Mouse (Mus musculus) stomach, postnatal 0 days (tissue): ENCODE results near the gene Car14. TPM values are rescaled to one million over a fixed set of nuclear protein-coding genes. Genes with fewer than 3 reads are reported as not detected.
"Not testable (repeated sequence)": the region's sequence is repeated elsewhere in the genome, so short reads cannot be mapped to it uniquely, and the experiment has no call there.

Source experiments
- ATAC-seq: fragments of 200-750 bp; cut with Nextera tagmentation; 2 replicates; pipeline ENCODE4 v1.8.0; 2017; ENCODE audit not compliant: low FRiP score, low TSS enrichment
- DNase-seq: peaks from one replicate; pipeline ENCODE4 v3.0.0-alpha.2; 2016; ENCODE audit warnings: low spot score
- H3K27ac ChIP-seq: fragments of 300-500 bp; sonication (generic); replicated peaks from 2 replicates; pipeline ENCODE4 v1.5.1; 2014; ENCODE audit warnings: mild to moderate bottlenecking, control low read depth
- H3K27me3 ChIP-seq: fragments of 300-500 bp; sonication (generic); 2 replicates; pipeline ENCODE4 v1.6.1; 2014; ENCODE audit warnings: low read length; ENCODE audit not compliant: control insufficient read depth, insufficient read depth
- H3K36me3 ChIP-seq: fragments of 300-500 bp; sonication (generic); 2 replicates; pipeline ENCODE4 v1.6.1; 2014; ENCODE audit warnings: low read length, mixed read lengths; ENCODE audit not compliant: control insufficient read depth, insufficient read depth
- H3K4me1 ChIP-seq: fragments of 300-500 bp; sonication (generic); replicated peaks from 2 replicates; pipeline ENCODE4 v1.6.1; 2014; ENCODE audit warnings: antibody characterized with exemption; ENCODE audit not compliant: control insufficient read depth, insufficient read depth
- H3K4me2 ChIP-seq: fragments of 300-500 bp; sonication (generic); replicated peaks from 2 replicates; pipeline ENCODE4 v1.6.1; 2014; ENCODE audit warnings: low read depth, mild to moderate bottlenecking, control low read depth, moderate library complexity
- H3K4me3 ChIP-seq: fragments of 300-500 bp; sonication (generic); 2 replicates; pipeline ENCODE4 v1.5.1; 2014; ENCODE audit warnings: low read depth, low read length, control low read depth
- H3K9ac ChIP-seq: fragments of 300-500 bp; sonication (generic); 2 replicates; pipeline ENCODE4 v1.6.1; 2014; ENCODE audit warnings: mild to moderate bottlenecking, low read length, control low read depth, mixed read lengths
- H3K9me3 ChIP-seq: fragments of 300-500 bp; sonication (generic); 2 replicates; pipeline ENCODE4 v1.6.1; 2016; ENCODE audit warnings: low read length; ENCODE audit not compliant: control insufficient read depth
- CTCF ChIP-seq: IDR thresholded peaks from 2 replicates; pipeline ENCODE4 v1.5.1; 2016; ENCODE audit warnings: antibody characterized with exemption, low read depth, mild to moderate bottlenecking, moderate library complexity
- EP300 ChIP-seq: optimal IDR thresholded peaks from 2 replicates; pipeline ENCODE3; 2016; ENCODE audit warnings: antibody characterized with exemption
- WGBS: fragments of 180-500 bp; shearing (Covaris S2); extraction: QIAGEN DNeasy Blood & Tissue Kit; methylation state at CpG from one replicate; pipeline ENCODE4 v1.1.7; 2014; 5-methylcytosine and 5-hydroxymethylcytosine counted together
- polyA plus RNA-seq: library from polyadenylated mRNA; unstranded; fragments of >200 nt; fragmentation: Nextera tagmentation; extraction: Ambion mirVana; gene quantifications from 2 replicates; pipeline ENCODE4 v1.2.1, GENCODE M21; 2015

Car14 gene
- polyA plus RNA-seq, 1 experiment from 2014 or later = 0.68 TPM

GRCm38 (mm10) chr3:95929581-95930470, 25.3 kb upstream of the Car14 start:
- under 1% methylated on average over 88 of the region's 105 CpGs for WGBS
- Histone ChIP-seq H3K4me3 (peak overlapping the region; percentile 89), H3K4me2 (peak overlapping the region; percentile 68), H3K27ac (peak overlapping the region; percentile 90), H3K27me3 (no peaks in the 10 kb centered on the region), H3K9me3 (no peaks in the 10 kb centered on the region), H3K9ac (peak overlapping the region; percentile 94), H3K4me1 (no peaks in the 10 kb centered on the region), H3K36me3 (no peaks in the 10 kb centered on the region)
- peak; percentile 22; the same call in 1 of the 2 replicates for TF ChIP-seq CTCF
- no peak for TF ChIP-seq EP300
- ATAC-seq (peak; percentile 25), DNase-seq (peak; percentile 70)

GRCm38 (mm10) chr3:95928658-95929503, 24.4 kb upstream of the Car14 start, which contains the start of gene Anp32e:
Anp32e (plus strand) TSS chr3:95929246.
- peak within 1 kb of the TSS; percentile 94 for H3K9ac ChIP-seq
- H3K9me3 ChIP-seq = no peaks in the 10 kb centered on the region
- peak within 1 kb of the TSS; percentile 89 for H3K4me3 ChIP-seq
- no peaks in the 10 kb centered on the region for H3K4me1 ChIP-seq
- peak within 1 kb of the TSS; percentile 90 for H3K27ac ChIP-seq
- TF ChIP-seq EP300 (peak; percentile 96), CTCF (no peak)
- WGBS = under 1% methylated on average over 49 of the region's 49 CpGs
- peak within 1 kb of the TSS; percentile 68 for H3K4me2 ChIP-seq
- H3K36me3 ChIP-seq = no peaks in the 10 kb centered on the region
- DNase-seq (peak; percentile 97), ATAC-seq (peak; percentile 100)
- no peaks in the 10 kb centered on the region for H3K27me3 ChIP-seq

GRCm38 (mm10) chr3:95928261-95928657, 23.8 kb upstream of the Car14 start:
- no peak overlapping the region for H3K9ac ChIP-seq
- H3K36me3 ChIP-seq = no peaks in the 10 kb centered on the region
- H3K27ac ChIP-seq = no peak overlapping the region
- WGBS = 45% methylated on average over 6 of the region's 6 CpGs
- TF ChIP-seq CTCF = no peak
- TF ChIP-seq EP300 = no peak
- no peak for ATAC-seq
- no peaks in the 10 kb centered on the region for H3K9me3 ChIP-seq
- no peak for DNase-seq
- peak overlapping the region; percentile 62 for H3K4me2 ChIP-seq
- no peaks in the 10 kb centered on the region for H3K27me3 ChIP-seq
- no peaks in the 10 kb centered on the region for H3K4me1 ChIP-seq
- H3K4me3 ChIP-seq = peak overlapping the region; percentile 89

GRCm38 (mm10) chr3:95925087-95925486, 20.6 kb upstream of the Car14 start:
- TF ChIP-seq CTCF = no peak
- no peak for TF ChIP-seq EP300
- DNase-seq = no peak
- H3K9me3 ChIP-seq = no peaks in the 10 kb centered on the region
- H3K27ac ChIP-seq = no peak overlapping the region
- H3K36me3 ChIP-seq = no peaks in the 10 kb centered on the region
- no peak overlapping the region for H3K4me2 ChIP-seq
- no peak overlapping the region for H3K4me3 ChIP-seq
- no peak overlapping the region for H3K9ac ChIP-seq
- H3K27me3 ChIP-seq = no peaks in the 10 kb centered on the region
- H3K4me1 ChIP-seq = no peaks in the 10 kb centered on the region
- ATAC-seq = no peak
- 76% methylated on average over 5 of the region's 5 CpGs for WGBS

- 69% methylated on average over 4 of the region's 4 CpGs for WGBS
- no peak for ATAC-seq
- TF ChIP-seq CTCF (no peak), EP300 (no peak)
Observed at GRCm38 (mm10) chr3:95924185-95924584, 19.7 kb upstream of the Car14 start.

GRCm38 (mm10) chr3:95923429-95923828, 18.9 kb upstream of the Car14 start:
- ATAC-seq, H3K4me3 ChIP-seq, H3K27ac ChIP-seq, H3K36me3 ChIP-seq, H3K4me2 ChIP-seq, H3K4me1 ChIP-seq, H3K9me3 ChIP-seq, H3K9ac ChIP-seq, DNase-seq, H3K27me3 ChIP-seq: not testable (repeated sequence)
- 89% methylated on average over 7 of the region's 7 CpGs for whole genome bisulfite sequencing

More at GRCm38 (mm10) chr3:95924185-95924584, 19.7 kb upstream of the Car14 start:
- H3K36me3 ChIP-seq = no peaks in the 10 kb centered on the region
- H3K9me3 ChIP-seq = no peaks in the 10 kb centered on the region
- no peak overlapping the region for H3K4me2 ChIP-seq
- H3K27me3 ChIP-seq = no peaks in the 10 kb centered on the region
- H3K4me3 ChIP-seq = no peak overlapping the region
- H3K9ac ChIP-seq = no peak overlapping the region
- H3K4me1 ChIP-seq = no peaks in the 10 kb centered on the region
- no peak for DNase-seq
- H3K27ac ChIP-seq = no peak overlapping the region

GRCm38 (mm10) chr3:95920532-95920931, 16.0 kb upstream of the Car14 start:
- H3K4me3 ChIP-seq, H3K27ac ChIP-seq, H3K36me3 ChIP-seq, H3K4me2 ChIP-seq, DNase-seq, H3K27me3 ChIP-seq, H3K9me3 ChIP-seq, H3K9ac ChIP-seq, ATAC-seq, H3K4me1 ChIP-seq: not testable (repeated sequence)
- WGBS = 63% methylated on average over 2 of the region's 2 CpGs
